Mouse (Mus musculus) frontal cortex, postnatal 36 days (tissue): Measurements from ENCODE around the gene St6galnac5.

ENCODE experiments used
- DNase-seq, 2 experiments: peaks; one replicate each; pipeline ENCODE4 v3.0.0; 2022; ENCODE audit warnings: low spot score in 2 of 2

St6galnac5 gene

DNA sequence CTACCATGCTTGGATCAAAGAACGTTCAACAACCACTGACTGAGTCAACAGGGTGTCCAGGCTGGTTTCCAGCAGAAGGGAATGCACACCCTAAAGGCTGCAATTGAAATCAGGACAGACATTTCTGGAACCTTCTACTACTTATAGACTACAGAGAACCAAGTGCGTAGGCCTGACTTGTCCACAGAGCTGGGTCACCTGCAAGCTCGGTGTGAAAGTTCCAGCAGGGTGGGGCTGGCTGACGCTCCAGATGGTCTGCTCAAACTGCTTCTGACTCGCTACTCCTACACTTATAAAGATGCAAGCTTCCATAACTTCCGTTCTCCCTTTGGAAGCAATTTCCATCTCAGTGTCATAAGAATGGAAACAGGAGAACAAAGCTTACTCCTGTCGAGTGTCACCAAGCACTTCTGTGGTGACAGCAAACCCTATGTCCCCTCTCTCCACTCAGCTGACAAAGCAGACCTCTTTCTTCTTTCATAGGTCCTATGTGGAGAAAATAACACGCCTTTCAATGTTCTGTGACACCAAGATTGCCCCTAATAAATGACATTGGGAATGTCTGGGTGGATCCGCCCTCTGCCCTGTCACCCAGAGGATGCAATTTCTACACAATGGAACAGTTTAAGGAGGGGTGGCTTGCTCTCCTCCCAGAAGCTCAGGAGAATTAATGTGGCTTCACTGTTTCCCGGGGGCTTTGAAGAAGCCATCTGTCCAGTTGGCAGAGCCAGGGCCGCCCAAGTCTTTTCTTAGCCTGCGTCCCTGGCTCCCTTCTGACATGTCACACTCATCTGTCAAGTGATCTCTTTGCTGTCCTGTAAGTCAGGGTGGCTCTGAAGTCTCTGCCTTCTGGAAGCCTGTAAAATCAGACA is 114.2 kb downstream of the St6galnac5 start:
- peak; percentile 28 to 64 for DNase-seq

DNA sequence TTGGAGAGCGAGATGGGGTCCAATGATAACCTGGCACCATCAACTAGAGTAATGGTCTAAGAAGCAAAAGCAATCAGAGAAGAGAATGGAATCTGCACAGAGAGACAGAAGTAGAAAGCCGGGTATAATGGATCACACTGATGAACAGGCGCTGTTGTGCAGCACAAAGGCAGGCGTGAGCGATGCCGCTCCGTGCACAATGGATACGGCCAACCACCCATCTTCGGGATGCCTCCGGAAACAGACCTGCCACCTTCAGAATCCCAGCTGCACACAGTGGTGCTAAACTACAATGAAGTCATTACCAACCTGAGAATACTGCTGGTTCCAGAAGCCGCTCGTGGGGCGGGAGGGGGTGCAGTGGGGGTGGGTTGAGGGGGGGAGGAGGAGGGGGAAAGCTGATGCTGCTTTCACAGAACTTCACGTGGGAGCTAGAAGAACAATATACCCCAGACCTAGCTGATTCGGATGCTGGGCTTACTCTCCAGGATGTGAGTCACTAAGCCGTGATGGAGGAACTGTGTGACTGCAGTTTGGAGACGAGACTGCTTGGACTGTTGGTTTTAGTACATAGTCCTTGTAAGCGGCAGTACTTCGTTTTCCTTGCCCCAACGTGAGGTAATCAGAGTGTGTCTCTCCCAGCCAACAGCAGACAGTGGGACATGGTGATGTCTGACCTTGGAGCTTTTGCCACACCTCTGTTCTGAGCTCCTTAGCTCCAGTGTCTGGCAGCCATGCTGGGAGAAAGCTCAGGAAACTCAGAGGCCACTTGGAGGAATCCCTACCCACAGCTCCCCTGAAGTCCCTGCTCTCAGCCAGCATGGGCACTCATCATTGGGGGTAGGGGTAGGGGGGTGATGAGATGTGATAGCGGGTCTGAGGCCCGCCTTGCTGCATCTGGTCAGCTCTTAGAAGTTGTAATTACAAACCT is 115.7 kb downstream of the St6galnac5 start:
- no peak for DNase-seq

DNA sequence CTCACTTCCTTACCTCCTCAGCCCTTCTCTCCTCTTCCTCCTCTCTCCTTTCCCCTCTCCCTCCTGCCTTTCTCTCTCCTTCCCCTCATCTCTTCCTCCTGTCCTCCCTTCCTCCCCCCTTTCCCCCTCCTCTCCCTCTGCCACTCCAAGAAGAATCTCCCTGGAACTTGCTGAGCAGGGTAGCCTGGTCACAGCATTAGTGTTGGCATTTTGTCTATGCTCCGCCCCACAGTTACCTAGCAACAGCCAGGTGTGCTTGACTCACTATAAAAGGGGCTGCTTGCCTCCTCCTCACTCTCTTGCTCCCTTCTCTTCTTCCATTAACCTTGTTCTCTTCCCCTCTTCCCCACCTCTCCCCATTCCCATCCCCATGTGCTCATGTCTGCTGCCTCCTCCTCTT is 120.1 kb downstream of the St6galnac5 start:
- DNase-seq, result no peak

DNA sequence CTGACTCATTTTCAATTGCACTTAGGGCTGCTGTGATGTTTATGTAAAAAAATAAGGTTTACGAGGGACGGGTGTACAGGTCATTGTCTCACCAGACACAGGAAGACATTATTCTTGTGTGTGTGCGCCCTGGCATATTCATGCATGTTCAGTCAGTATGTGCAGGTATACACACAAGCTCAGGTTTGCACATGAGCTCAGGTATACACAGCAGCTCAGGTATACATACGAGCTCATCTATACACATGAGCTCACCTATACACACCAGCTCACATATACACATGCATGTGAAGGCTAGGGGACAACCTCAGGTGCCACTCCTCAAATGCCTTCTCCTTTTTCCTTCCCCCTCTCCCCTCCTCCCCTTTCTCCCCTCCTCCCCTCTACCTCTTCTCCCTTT is 120.6 kb downstream of the St6galnac5 start:
- no peak for DNase-seq

GRCm38 (mm10) chr3:152856095-152856494 is 126.0 kb downstream of the St6galnac5 start:
- no peak for DNase-seq

- DNase-seq, result no peak
Measured at GRCm38 (mm10) chr3:152855006-152855614, 126.9 kb downstream of the St6galnac5 start.

DNA sequence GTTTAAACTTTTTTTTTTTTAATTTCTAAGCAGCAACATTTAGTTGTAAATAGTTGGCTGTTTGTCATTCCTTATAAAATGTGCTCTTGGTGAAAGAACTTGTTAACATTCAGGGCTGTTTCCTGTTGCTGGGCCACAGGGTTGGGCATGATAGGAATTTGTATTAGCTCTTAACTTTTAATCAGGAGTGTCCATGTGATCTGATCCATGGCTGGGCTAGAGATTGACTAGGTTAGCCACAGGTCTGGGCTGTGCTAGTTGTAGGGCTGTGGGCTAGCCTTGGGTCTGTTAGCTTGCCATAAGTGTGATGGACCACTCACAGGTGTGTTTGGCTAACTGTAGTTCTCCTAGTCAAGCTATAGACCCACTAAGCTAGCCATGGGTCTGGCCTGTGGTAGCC is 138.1 kb downstream of the St6galnac5 start:
- DNase-seq, result no peak

GRCm38 (mm10) chr3:152842648-152843047 is 139.4 kb downstream of the St6galnac5 start:
- no peak for DNase-seq

DNA sequence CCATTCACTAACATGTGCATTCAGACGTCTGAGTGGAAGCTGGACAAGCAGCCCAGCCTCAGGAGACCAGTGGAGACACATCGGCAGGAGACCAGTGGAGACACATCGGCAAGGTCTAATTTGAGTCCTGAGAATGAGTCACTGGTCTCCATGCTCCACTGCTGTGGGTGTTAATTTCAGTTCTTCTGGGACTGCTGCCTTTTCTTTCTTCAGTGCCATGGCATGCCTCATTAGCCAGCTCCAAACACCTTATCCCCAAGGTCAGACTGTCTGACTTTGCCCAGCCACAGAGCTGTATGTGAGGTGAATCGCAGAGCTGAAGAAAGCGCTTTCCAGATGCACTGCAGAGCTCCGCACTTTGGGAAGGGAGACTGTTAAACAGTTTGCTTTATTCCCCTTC is 140.8 kb downstream of the St6galnac5 start:
- peak; percentile 27 to 45 for DNase-seq

GRCm38 (mm10) chr3:152837938-152838337 is 144.1 kb downstream of the St6galnac5 start:
- DNase-seq, result peak; percentile 28 to 62

DNA sequence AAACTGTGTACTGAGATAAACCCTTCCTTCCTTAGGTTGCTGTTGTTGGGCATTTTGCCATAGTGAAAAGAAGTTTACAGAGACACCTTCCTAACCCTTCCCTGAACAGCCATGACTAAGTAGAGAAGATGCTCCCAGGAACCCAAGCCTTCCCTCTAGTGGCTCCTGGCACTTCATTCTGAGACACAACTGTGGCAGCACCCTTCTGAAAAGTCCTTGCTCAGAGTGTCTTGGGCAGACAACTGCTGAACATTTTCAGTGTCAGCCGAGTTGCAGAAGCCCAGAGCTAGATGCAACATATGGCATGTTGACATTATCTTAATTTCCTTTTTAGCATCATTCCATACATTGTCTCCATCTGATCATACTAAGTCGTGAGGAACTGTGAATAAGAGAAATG is 144.6 kb downstream of the St6galnac5 start:
- peak in 1 of 2 experiments; percentile 24 for DNase-seq

DNA sequence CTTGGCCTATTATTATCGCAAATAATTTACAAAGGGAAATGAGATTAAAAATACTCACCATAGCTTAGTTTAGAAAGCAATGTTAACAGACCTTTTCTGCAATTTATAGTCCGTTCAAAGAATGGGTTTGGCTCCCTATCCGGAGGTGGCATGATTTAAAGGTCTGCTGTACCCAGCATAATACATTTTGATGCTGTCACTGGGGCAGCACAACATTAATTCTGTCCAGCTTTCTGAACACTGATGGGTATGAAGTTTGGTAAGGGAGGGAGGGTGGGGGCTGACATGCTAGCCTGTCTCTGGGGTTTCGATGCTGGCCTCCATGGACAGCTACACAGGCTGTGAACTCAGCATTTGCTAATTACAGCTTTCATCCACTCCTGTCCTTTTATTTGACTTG is 149.6 kb downstream of the St6galnac5 start:
- DNase-seq, result no peak

DNA sequence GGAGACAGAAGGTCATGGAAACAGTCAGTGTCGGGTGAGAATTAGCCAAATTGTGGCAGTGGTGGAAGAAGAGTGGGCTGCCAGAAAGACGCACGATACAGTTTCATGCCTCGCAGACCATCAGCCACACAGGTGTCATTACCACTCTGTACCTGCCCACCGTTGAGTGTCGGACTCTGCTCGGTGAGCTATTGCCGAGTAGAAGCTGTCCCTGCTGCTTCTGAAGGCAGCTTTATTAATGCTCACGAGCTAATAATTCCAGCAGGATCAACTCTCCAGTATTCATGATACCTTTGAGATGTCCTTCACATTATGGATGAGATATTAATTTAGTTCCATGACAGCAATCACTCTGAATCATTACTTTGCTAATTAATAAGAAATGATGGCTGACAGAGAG is 150.1 kb downstream of the St6galnac5 start:
- no peak for DNase-seq

- DNase-seq, result no peak
Measured at GRCm38 (mm10) chr3:152831377-152831776, 150.7 kb downstream of the St6galnac5 start.

DNA sequence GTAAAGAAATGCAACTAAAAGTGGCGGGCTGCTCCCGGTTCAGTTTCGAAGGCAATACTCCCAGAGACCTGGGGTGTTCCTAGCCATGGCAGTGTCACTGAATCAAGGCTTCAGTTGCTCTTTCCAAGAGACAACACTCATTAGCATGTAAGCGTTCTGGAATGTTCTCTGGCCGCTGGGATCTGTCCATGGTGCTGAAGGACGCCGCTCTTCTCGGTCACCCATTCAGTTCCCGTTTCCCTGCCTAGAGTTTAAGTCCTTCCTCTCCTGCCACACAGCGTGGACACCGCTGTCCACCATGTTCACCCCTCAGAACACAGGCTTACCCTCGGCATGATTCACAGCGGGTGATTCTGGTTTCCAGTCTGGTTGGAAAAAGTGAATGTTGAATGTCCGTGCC is 160.8 kb downstream of the St6galnac5 start:
- DNase-seq, result no peak

DNA sequence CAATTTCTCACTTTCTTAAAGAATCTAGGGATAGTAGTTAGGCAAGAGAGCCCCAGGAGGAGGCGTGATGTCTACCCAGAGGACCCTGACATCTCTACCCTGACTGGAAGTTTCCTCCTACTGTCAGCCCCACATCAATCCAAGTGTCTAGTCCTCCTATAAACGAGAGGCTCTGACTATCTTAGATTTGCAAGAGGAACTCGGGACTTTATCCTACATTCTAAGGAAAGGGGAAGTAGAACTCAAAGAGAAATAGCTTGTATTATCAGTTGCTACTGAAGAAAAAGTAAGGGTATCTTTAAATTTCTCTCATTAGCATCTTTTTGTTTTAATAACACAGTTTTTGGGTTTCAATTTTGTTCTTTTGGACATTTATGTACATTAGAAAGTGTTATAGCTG is 161.6 kb downstream of the St6galnac5 start:
- no peak for DNase-seq

DNA sequence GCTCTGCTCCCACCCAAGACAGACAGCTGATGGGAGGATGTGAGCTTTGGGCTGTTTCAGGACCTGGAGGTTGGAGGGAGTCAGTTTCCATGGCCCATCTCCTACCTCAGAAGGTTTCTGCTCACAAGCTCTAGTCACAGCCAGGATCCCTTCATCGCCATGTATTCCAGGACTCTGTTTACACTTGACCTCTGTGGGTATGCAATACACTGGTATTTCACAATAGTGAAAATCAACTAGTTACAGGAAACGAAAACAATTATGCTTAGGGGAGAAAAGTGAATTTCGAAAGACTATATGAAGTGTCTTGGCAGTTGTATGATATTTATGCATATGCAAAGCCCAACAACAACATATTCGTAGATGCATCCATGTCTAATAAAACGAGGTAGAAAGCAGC is 166.9 kb downstream of the St6galnac5 start:
- no peak for DNase-seq

DNA sequence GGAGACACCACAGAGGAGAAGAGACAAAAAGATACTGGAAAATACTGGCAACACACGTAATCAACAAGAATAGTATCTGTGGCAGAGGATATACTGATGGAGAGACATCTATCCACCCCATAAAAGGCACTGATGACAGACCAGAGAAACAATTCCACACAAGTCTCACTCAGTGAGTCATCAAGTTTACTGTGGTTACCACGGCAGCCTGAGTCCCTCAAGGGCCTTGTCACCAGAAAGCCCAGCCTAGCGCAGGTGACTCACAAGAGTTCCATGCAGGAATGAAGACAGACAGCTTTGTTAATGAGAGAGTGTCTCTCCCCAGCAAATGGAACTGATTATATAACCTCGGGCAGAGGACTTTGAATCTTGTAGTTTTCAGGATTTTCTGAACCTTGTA is 168.1 kb downstream of the St6galnac5 start:
- DNase-seq, result no peak

- peak in 1 of 2 experiments; percentile 29 for DNase-seq
Measured at GRCm38 (mm10) chr3:152799738-152800431, 182.2 kb downstream of the St6galnac5 start.

DNA sequence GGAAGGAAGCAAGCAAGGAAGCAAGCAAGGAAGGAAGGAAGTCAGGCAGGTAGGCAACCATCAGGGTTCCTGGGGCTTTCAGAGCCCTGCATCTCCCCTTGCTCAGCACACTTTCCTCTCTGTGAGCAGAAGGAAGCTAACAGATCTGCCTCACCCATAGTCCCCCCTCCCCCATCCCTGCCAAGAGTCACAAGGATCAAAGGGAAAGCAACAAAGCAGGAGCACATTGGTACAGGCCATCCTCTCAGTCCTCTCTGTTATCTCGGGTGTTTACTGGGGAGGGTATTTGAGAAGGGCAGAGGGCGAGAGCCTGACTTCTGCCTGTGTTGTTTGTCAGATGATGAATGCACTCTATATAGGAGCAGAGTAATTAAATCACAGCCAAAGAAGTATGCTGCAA is 184.7 kb downstream of the St6galnac5 start:
- no peak for DNase-seq

DNA sequence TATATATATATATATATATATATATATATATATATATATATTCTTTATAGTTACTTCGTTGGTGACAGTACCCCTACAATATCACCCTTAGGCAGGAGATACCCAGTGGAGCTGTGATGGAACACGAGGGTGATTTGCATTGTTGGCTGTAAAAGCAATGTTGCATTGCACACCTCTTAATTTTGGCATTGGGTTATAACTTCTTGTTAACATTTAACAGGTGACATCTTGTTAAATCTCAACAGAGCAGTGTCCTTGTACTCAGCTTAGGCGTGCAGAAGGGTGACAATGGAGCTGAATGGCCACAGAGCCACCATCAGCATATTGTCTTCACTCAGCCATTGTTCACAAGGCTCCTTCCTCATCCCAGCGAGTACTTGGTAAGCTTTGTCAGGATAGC is 185.8 kb downstream of the St6galnac5 start:
- no peak for DNase-seq

DNA sequence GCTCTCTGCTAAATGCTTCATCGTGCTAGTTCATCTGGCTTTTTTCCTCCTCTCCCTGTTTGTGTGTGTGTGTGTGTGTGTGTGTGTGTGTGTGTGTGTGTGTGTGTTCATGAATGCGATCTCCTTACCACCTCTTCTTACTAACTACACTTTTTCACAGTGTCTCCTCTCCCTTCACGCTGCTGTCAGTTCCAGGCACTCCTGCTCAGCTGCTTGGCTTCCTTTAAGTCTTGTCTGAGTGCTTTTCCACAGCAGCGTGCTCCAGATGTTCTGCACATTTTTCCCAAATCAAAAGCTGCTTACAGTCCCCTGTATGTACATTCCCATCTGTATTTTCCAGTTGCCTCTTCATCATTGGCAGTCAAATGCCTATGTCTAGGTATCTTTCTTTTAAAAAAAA is 189.0 kb downstream of the St6galnac5 start:
- no peak for DNase-seq
